In genomic region chr8:123332262-123333090, GRCm38 (mm10) we compare ENCODE assay signal across 8 mouse cellular contexts. TPM values are rescaled to one million over a fixed set of nuclear protein-coding genes. Genes with fewer than 3 reads are reported as not detected.
DNase-seq lines count a peak whose midpoint lies in the region; ATAC-seq and TF ChIP-seq lines count a peak whose summit lies in the region.

Spire2 (plus strand) TSS chr8:123332713.

- peak within 1 kb of the TSS; percentile 61 to 74 for H3K4me3 ChIP-seq in MEL (ENCODE audit: control insufficient read depth in 1 of 2, insufficient read depth in 1 of 2, low read depth in 2 of 2, low read length in 2 of 2)
- H3K4me3 ChIP-seq in forebrain, embryonic 15.5 days: peak within 1 kb of the TSS; percentile 72
- peak within 1 kb of the TSS; percentile 65 for H3K4me3 ChIP-seq in lung, embryonic 16.5 days (ENCODE audit: low read length)

- ATAC-seq in forebrain, embryonic 15.5 days (replicated peaks): peak; percentile 84
- peak; percentile 91 for ATAC-seq in lung, embryonic 16.5 days (ENCODE audit: low read depth)

- no peaks in the 10 kb centered on the region for H3K79me2 ChIP-seq in MEL (ENCODE audit: control insufficient read depth, insufficient read depth, low read length, poor library complexity)

- TF ChIP-seq POLR2A in MEL (IDR thresholded peaks at IDR 0.05; ENCODE audit: control insufficient read depth in 1 of 2, insufficient read depth in 1 of 2, low read depth in 1 of 2, low read length in 2 of 2, poor library complexity in 1 of 2): peak; percentile 29 to 60; a peak in 3 of 4 replicates

- DNase-seq in MEL (ENCODE audit: low read depth, low spot score): peak; percentile 91
- peak; percentile 78 for DNase-seq in cerebellum, adult 11 months
- peak; percentile 76 to 80 for DNase-seq in heart, postnatal 36 days
- peak; percentile 45 to 47 for DNase-seq in layer of hippocampus, adult 8-10 months (ENCODE audit: low spot score in 2 of 2)
- DNase-seq in ovary, postnatal 14 days (ENCODE audit: low spot score): peak; percentile 77
- DNase-seq in thymus, postnatal 14 days: peak; percentile 91

- peaks cover 0 to 21% of the 10 kb centered on the region in 2 experiments; a peak in 3 of 4 replicates for H3K4me1 ChIP-seq in MEL (ENCODE audit: control insufficient read depth in 1 of 2, insufficient read depth in 2 of 2, low read length in 2 of 2)
- H3K4me1 ChIP-seq in forebrain, embryonic 15.5 days: peaks cover 30% of the 10 kb centered on the region
- H3K4me1 ChIP-seq in lung, embryonic 16.5 days (replicated peaks; ENCODE audit: control insufficient read depth, insufficient read depth, low read length): 0 out of 2 replicates have a peak, but pooled peaks cover 3% of the 10 kb centered on the region

- H3K27ac ChIP-seq in MEL (ENCODE audit: control insufficient read depth, low read depth, low read length): peak within 1 kb of the TSS; percentile 71
- H3K27ac ChIP-seq in forebrain, embryonic 15.5 days (replicated peaks): peak within 1 kb of the TSS; percentile 92
- H3K27ac ChIP-seq in lung, embryonic 16.5 days (ENCODE audit: low read length): no peak within 1 kb of the TSS

- H3K9ac ChIP-seq in MEL (ENCODE audit: control insufficient read depth, low read depth, low read length, poor library complexity, severe bottlenecking): peak within 1 kb of the TSS; percentile 47
- H3K9ac ChIP-seq in forebrain, embryonic 15.5 days (replicated peaks): peak within 1 kb of the TSS; percentile 82
- peak within 1 kb of the TSS; percentile 39; the same call in 1 of the 2 replicates for H3K9ac ChIP-seq in lung, embryonic 16.5 days (ENCODE audit: low read length)

- 0 out of 6 replicates have a peak, but pooled peaks of 1 of the 3 experiments have one; percentile 5 for TF ChIP-seq CTCF in MEL (IDR thresholded peaks at IDR 0.05 in 2 of 3, conservative IDR thresholded peaks at IDR 0.05 in 1 of 3; ENCODE audit: control insufficient read depth in 1 of 3, insufficient read depth in 1 of 3, low read depth in 2 of 3, low read length in 3 of 3, poor library complexity in 1 of 3, severe bottlenecking in 1 of 3)

- TF ChIP-seq RAD21 in MEL (IDR thresholded peaks at IDR 0.05; ENCODE audit: low read depth, low read length): no peak

- H3K9me3 ChIP-seq in MEL (replicated peaks; ENCODE audit: insufficient read depth, low read length): no peaks in the 10 kb centered on the region
- H3K9me3 ChIP-seq in forebrain, embryonic 15.5 days: no peaks in the 10 kb centered on the region
- H3K9me3 ChIP-seq in lung, embryonic 16.5 days (ENCODE audit: control insufficient read depth, low read length): no peaks in the 10 kb centered on the region

- WGBS in forebrain, embryonic 15.5 days: under 1% methylated on average over 79 of the region's 85 CpGs
- WGBS in lung, embryonic 16.5 days: under 1% methylated on average over 67 of the region's 85 CpGs

- no peaks in the 10 kb centered on the region for H3K27me3 ChIP-seq in MEL (ENCODE audit: control insufficient read depth in 1 of 2, insufficient read depth in 2 of 2, low read length in 2 of 2)
- H3K27me3 ChIP-seq in forebrain, embryonic 15.5 days: no peaks in the 10 kb centered on the region; the same call in 1 of the 2 replicates
- H3K27me3 ChIP-seq in lung, embryonic 16.5 days (ENCODE audit: control insufficient read depth, insufficient read depth, low read depth, low read length): peaks cover 12% of the 10 kb centered on the region

- intact Hi-C loops in heart, postnatal 36 days (cut with DNase I): no loop called here

- peak in 1 of 2 experiments; percentile 18; a peak in 1 of 4 replicates for TF ChIP-seq EP300 in MEL (IDR thresholded peaks at IDR 0.05; ENCODE audit: low read depth in 1 of 2, low read length in 2 of 2)

- H3K36me3 ChIP-seq in MEL (ENCODE audit: control insufficient read depth in 1 of 2, insufficient read depth in 2 of 2, low read length in 2 of 2): peaks cover 0 to 9% of the 10 kb centered on the region in 2 experiments; a peak in 2 of 4 replicates
- no peaks in the 10 kb centered on the region for H3K36me3 ChIP-seq in forebrain, embryonic 15.5 days
- no peaks in the 10 kb centered on the region for H3K36me3 ChIP-seq in lung, embryonic 16.5 days (ENCODE audit: control insufficient read depth, insufficient read depth, low read length)

- peak within 1 kb of the TSS; percentile 64 for H3K4me2 ChIP-seq in forebrain, embryonic 15.5 days (replicated peaks)
- H3K4me2 ChIP-seq in lung, embryonic 16.5 days (ENCODE audit: low read depth, low read length): peak within 1 kb of the TSS; percentile 98

TF ChIP-seq in MEL, 35 proteins besides CTCF, POLR2A, EP300 and RAD21:
- TF ChIP-seq ELF1 (IDR thresholded peaks at IDR 0.05; ENCODE audit: low read depth, low read length): no peak
- TF ChIP-seq RCOR1 (IDR thresholded peaks at IDR 0.05; ENCODE audit: low read depth, low read length): no peak
- TF ChIP-seq CHD1 (IDR thresholded peaks at IDR 0.05; ENCODE audit: low read depth, low read length): no peak
- TF ChIP-seq HCFC1 (IDR thresholded peaks at IDR 0.05; ENCODE audit: low read depth, low read length): peak; percentile 14; the same call in 1 of the 2 replicates
- no peak for TF ChIP-seq USF1 (IDR thresholded peaks at IDR 0.05; ENCODE audit: low read depth, low read length)
- no peak for TF ChIP-seq JUND (IDR thresholded peaks at IDR 0.05; ENCODE audit: low read depth, low read length)
- no peak for TF ChIP-seq ZKSCAN1 (IDR thresholded peaks at IDR 0.05; ENCODE audit: low read depth, low read length)
- no peak for TF ChIP-seq TBP (IDR thresholded peaks at IDR 0.05; ENCODE audit: low read depth, low read length)
- no peak for TF ChIP-seq ZC3H11A (IDR thresholded peaks at IDR 0.05; ENCODE audit: low read depth, low read length)
- peak; percentile 89; the same call in 1 of the 2 replicates for TF ChIP-seq UBTF (IDR thresholded peaks at IDR 0.05; ENCODE audit: borderline replicate concordance, insufficient read depth, low read depth, low read length)
- peak; percentile 52; the same call in 1 of the 2 replicates for TF ChIP-seq MAX (IDR thresholded peaks at IDR 0.05; ENCODE audit: low read length)
- TF ChIP-seq MYC (IDR thresholded peaks at IDR 0.05; ENCODE audit: low read depth, low read length): no peak
- peak; percentile 96 for TF ChIP-seq MXI1 (IDR thresholded peaks at IDR 0.05; ENCODE audit: low read depth, low read length)
- TF ChIP-seq ZNF384 (IDR thresholded peaks at IDR 0.05; ENCODE audit: low read depth, low read length): no peak
- TF ChIP-seq GABPA (IDR thresholded peaks at IDR 0.05; ENCODE audit: low read depth, low read length): no peak
- no peak for TF ChIP-seq POLR2AphosphoS5 (IDR thresholded peaks at IDR 0.05; ENCODE audit: borderline replicate concordance, low read depth, low read length)
- peak; percentile 85 for TF ChIP-seq MAZ (IDR thresholded peaks at IDR 0.05; ENCODE audit: low read depth, low read length)
- no peak for TF ChIP-seq KAT2A (conservative IDR thresholded peaks at IDR 0.05; ENCODE audit: low read depth, low read length)
- 0 out of 2 replicates have a peak, but pooled peaks have one; percentile 20 for TF ChIP-seq MEF2A (IDR thresholded peaks at IDR 0.05; ENCODE audit: extremely low read depth, insufficient replicate concordance, low read depth, low read length, poor library complexity, severe bottlenecking)
- 0 out of 2 replicates have a peak, but pooled peaks have one; percentile 37 for TF ChIP-seq ZMIZ1 (IDR thresholded peaks at IDR 0.05; ENCODE audit: low read depth, low read length)
- TF ChIP-seq ETS1 (IDR thresholded peaks at IDR 0.05; ENCODE audit: low read depth, low read length): no peak
- peak; percentile 95 for TF ChIP-seq SIN3A (IDR thresholded peaks at IDR 0.05; ENCODE audit: low read length)
- TF ChIP-seq BHLHE40 (IDR thresholded peaks at IDR 0.05; ENCODE audit: borderline replicate concordance, low read depth, low read length): no peak
- no peak for TF ChIP-seq MYB (IDR thresholded peaks at IDR 0.05; ENCODE audit: low read depth, low read length)
- no peak for TF ChIP-seq CHD2 (IDR thresholded peaks at IDR 0.05; ENCODE audit: low read length)
- TF ChIP-seq TCF12 (IDR thresholded peaks at IDR 0.05; ENCODE audit: low read depth, low read length): no peak
- no peak for TF ChIP-seq TAL1 (IDR thresholded peaks at IDR 0.05; ENCODE audit: low read length)
- TF ChIP-seq USF2 (IDR thresholded peaks at IDR 0.05; ENCODE audit: borderline replicate concordance in 1 of 2, insufficient read depth in 1 of 2, low read depth in 1 of 2, low read length in 2 of 2): no peak
- no peak for TF ChIP-seq POLR2AphosphoS2 (IDR thresholded peaks at IDR 0.05; ENCODE audit: low read length)
- TF ChIP-seq NELFE (IDR thresholded peaks at IDR 0.05; ENCODE audit: low read depth, low read length): no peak; the same call in 1 of the 2 replicates
- 0 out of 2 replicates have a peak, but pooled peaks have one; percentile 3 for TF ChIP-seq E2F4 (IDR thresholded peaks at IDR 0.05; ENCODE audit: borderline replicate concordance, low read depth, low read length)
- no peak for TF ChIP-seq MAFK (IDR thresholded peaks at IDR 0.05; ENCODE audit: borderline replicate concordance, low read depth, low read length)
- peak; percentile 43; the same call in 1 of the 2 replicates for TF ChIP-seq NRF1 (IDR thresholded peaks at IDR 0.05; ENCODE audit: insufficient read depth, low read depth, low read length, poor library complexity, severe bottlenecking)
- no peak for TF ChIP-seq SMC3 (IDR thresholded peaks at IDR 0.05; ENCODE audit: low read depth, low read length)
- no peak for TF ChIP-seq GATA1 (IDR thresholded peaks at IDR 0.05; ENCODE audit: low read depth, low read length)

RNA-seq across cellular contexts. Expression of gene Spire2, which starts in this region (rescaled TPM):
- 1.1 and 2.8 TPM in 2 replicates for total RNA-seq in MEL (2012; rRNA removed)
- polyA plus RNA-seq in MEL (2012; ENCODE audit: insufficient read depth in 1 of 2, insufficient read length in 2 of 2, low read depth in 1 of 2, low replicate concordance in 2 of 2, missing spikeins in 1 of 2): 1 to 10 TPM in 1 of 2 experiments, not detected in 1; 5.4 TPM
- 32.9 and 33.0 TPM in 2 replicates for polyA plus RNA-seq in forebrain, embryonic 15.5 days (2015; fragmentation: Nextera tagmentation; extraction: Ambion mirVana)
- under 1 TPM; 0.11 to 0.14 TPM for total RNA-seq in heart, postnatal 36 days (2021)
- 10 to 100 TPM; 15.8 to 16.3 (median 16.0) TPM for total RNA-seq in layer of hippocampus, adult 8-10 months (2022)
- 0.96 and 1.2 TPM in 2 replicates for polyA plus RNA-seq in lung, embryonic 16.5 days (2015; fragmentation: Nextera tagmentation; extraction: Ambion mirVana)

Comparison
In these comparisons a context has a peak if more than half of its experiments do, and no peak if none do; other contexts are left out.
1. Peak in DNase-seq in heart, postnatal 36 days; RNA of the gene not detected or under 1 TPM.